Comparison of ENCODE assay signal across 8 mouse cellular contexts in genomic region chr2:28304712-28305111, GRCm38 (mm10).
A peak's percentile ranks its signal among the peaks of the same experiment; 100 is the strongest.
DNase-seq lines count a peak whose midpoint lies in the region; ATAC-seq and TF ChIP-seq lines count a peak whose summit lies in the region.

No protein-coding gene starts in this region.

- H3K27me3 ChIP-seq in forebrain, embryonic 10.5 days (ENCODE audit: poor library complexity, severe bottlenecking) = no peaks in the 10 kb centered on the region
- no peaks in the 10 kb centered on the region for H3K27me3 ChIP-seq in forebrain, embryonic 15.5 days
- H3K27me3 ChIP-seq in embryonic facial prominence, embryonic 14.5 days (replicated peaks; ENCODE audit: control insufficient read depth, insufficient read depth, low read length) = no peaks in the 10 kb centered on the region
- H3K27me3 ChIP-seq in testis, adult 2 months (ENCODE audit: control insufficient read depth, insufficient read depth, low read length) = no peaks in the 10 kb centered on the region

- no peak for ATAC-seq in forebrain, embryonic 15.5 days (replicated peaks)
- ATAC-seq in embryonic facial prominence, embryonic 14.5 days (ENCODE audit: low read depth) = no peak
- peak; percentile 89 for ATAC-seq in megakaryocyte-erythroid progenitor cell, adult 5-6 weeks (replicated peaks; ENCODE audit: low FRiP score, low TSS enrichment, poor library complexity, severe bottlenecking)

- peak; percentile 46 for DNase-seq in forebrain, embryonic 10.5 days (ENCODE audit: extremely low spot score, low spot score)
- peak; percentile 70 for DNase-seq in 3T3-L1 (ENCODE audit: low read depth, low spot score)
- peak; percentile 50 to 81 for DNase-seq in adrenal gland, adult (ENCODE audit: inconsistent age in 2 of 2, low spot score in 1 of 2)
- peak; percentile 41 for DNase-seq in embryonic facial prominence, embryonic 14.5 days (ENCODE audit: low spot score)
- DNase-seq in kidney, postnatal 14 days = peak; percentile 51

- 5% methylated on average over 3 of the region's 3 CpGs for WGBS in forebrain, embryonic 10.5 days
- 5% methylated on average over 3 of the region's 3 CpGs for WGBS in forebrain, embryonic 15.5 days
- WGBS in embryonic facial prominence, embryonic 14.5 days = 19% methylated on average over 3 of the region's 3 CpGs

- peak; percentile 78 for TF ChIP-seq CTCF in testis, adult 2 months (IDR thresholded peaks at IDR 0.05; ENCODE audit: control insufficient read depth, insufficient read depth, insufficient replicate concordance, low read depth, low read length)

- H3K9ac ChIP-seq in forebrain, embryonic 15.5 days (replicated peaks) = no peak overlapping the region
- no peak overlapping the region for H3K9ac ChIP-seq in embryonic facial prominence, embryonic 14.5 days (ENCODE audit: low read depth, low read length)

- no peak overlapping the region for H3K27ac ChIP-seq in forebrain, embryonic 10.5 days
- H3K27ac ChIP-seq in forebrain, embryonic 15.5 days (replicated peaks) = no peak overlapping the region
- H3K27ac ChIP-seq in embryonic facial prominence, embryonic 14.5 days (replicated peaks; ENCODE audit: low read depth, low read length) = no peak overlapping the region
- H3K27ac ChIP-seq in testis, adult 2 months (ENCODE audit: control insufficient read depth, insufficient read depth, low read depth, low read length) = no peak overlapping the region

- H3K4me3 ChIP-seq in forebrain, embryonic 10.5 days = no peak overlapping the region
- H3K4me3 ChIP-seq in forebrain, embryonic 15.5 days = no peak overlapping the region
- H3K4me3 ChIP-seq in embryonic facial prominence, embryonic 14.5 days (ENCODE audit: low read depth, low read length) = no peak overlapping the region
- H3K4me3 ChIP-seq in testis, adult 2 months (ENCODE audit: control insufficient read depth, low read depth, low read length) = no peak overlapping the region

- no peaks in the 10 kb centered on the region for H3K36me3 ChIP-seq in forebrain, embryonic 10.5 days (replicated peaks)
- no peaks in the 10 kb centered on the region for H3K36me3 ChIP-seq in forebrain, embryonic 15.5 days
- no peaks in the 10 kb centered on the region for H3K36me3 ChIP-seq in embryonic facial prominence, embryonic 14.5 days (ENCODE audit: control insufficient read depth, insufficient read depth, low read length)
- no peaks in the 10 kb centered on the region for H3K36me3 ChIP-seq in testis, adult 2 months (ENCODE audit: control insufficient read depth, insufficient read depth, low read length)

- TF ChIP-seq POLR2A in testis, adult 2 months (IDR thresholded peaks at IDR 0.05; ENCODE audit: control insufficient read depth, low read depth, low read length) = no peak

- H3K4me1 ChIP-seq in forebrain, embryonic 10.5 days = no peaks in the 10 kb centered on the region
- no peaks in the 10 kb centered on the region for H3K4me1 ChIP-seq in forebrain, embryonic 15.5 days
- H3K4me1 ChIP-seq in embryonic facial prominence, embryonic 14.5 days (ENCODE audit: control insufficient read depth, insufficient read depth, low read length) = no peaks in the 10 kb centered on the region
- H3K4me1 ChIP-seq in testis, adult 2 months (ENCODE audit: control insufficient read depth, insufficient read depth, low read length) = no peaks in the 10 kb centered on the region

- H3K9me3 ChIP-seq in forebrain, embryonic 10.5 days = no peaks in the 10 kb centered on the region
- H3K9me3 ChIP-seq in forebrain, embryonic 15.5 days = no peaks in the 10 kb centered on the region
- H3K9me3 ChIP-seq in embryonic facial prominence, embryonic 14.5 days (ENCODE audit: control insufficient read depth, low read length) = no peaks in the 10 kb centered on the region

- H3K4me2 ChIP-seq in forebrain, embryonic 15.5 days (replicated peaks) = no peak overlapping the region
- no peak overlapping the region for H3K4me2 ChIP-seq in embryonic facial prominence, embryonic 14.5 days (ENCODE audit: low read depth, low read length)
